9 mouse cellular contexts compared by ENCODE assay signal in genomic region chr12:84132265-84132664, GRCm38 (mm10). TPM values are rescaled to one million over a fixed set of nuclear protein-coding genes. Genes with fewer than 3 reads are reported as not detected.
DNase-seq lines count a peak whose midpoint lies in the region.
"Had no signal": no experiment of that assay in that cellular context is flagged by ENCODE, and none has a peak within 500 bp of the region (broad histone marks: within the 10 kb centered on the region; RNA-seq: fewer than 3 reads in every experiment).

No protein-coding gene starts in this region.

- no peaks in the 10 kb centered on the region for H3K9me3 ChIP-seq in forebrain, embryonic 10.5 days

- no peaks in the 10 kb centered on the region for H3K27me3 ChIP-seq in forebrain, embryonic 10.5 days (ENCODE audit: poor library complexity, severe bottlenecking)

- peak; percentile 68 for DNase-seq in embryo, embryonic 10 days (ENCODE audit: low spot score)
- no peak for DNase-seq in embryo, embryonic 9.5 days (ENCODE audit: extremely low spot score)
- peak; percentile 42 for DNase-seq in right cerebral cortex, postnatal 4 days
- DNase-seq in right cerebral cortex, postnatal 25 days, result no peak
- peak; percentile 14 for DNase-seq in hindlimb bud, embryonic 11.5 days (ENCODE audit: extremely low spot score, low read depth, low spot score)
- peak; percentile 65 for DNase-seq in testis, postnatal 10 days (ENCODE audit: low spot score)
- DNase-seq in gastrocnemius, postnatal 4 days (ENCODE audit: low spot score in 2 of 2), result no peak
- no peak for DNase-seq in forebrain, embryonic 10.5 days (ENCODE audit: extremely low spot score, low spot score)

- whole genome bisulfite sequencing in forebrain, embryonic 10.5 days, result 62% methylated on average over 3 of the region's 3 CpGs

- no peak overlapping the region for H3K4me3 ChIP-seq in forebrain, embryonic 10.5 days
- H3K4me3 ChIP-seq: myocyte had no signal

- H3K36me3 ChIP-seq in forebrain, embryonic 10.5 days (replicated peaks), result peaks cover 52% of the 10 kb centered on the region

- no peak overlapping the region for H3K27ac ChIP-seq in forebrain, embryonic 10.5 days

- no peaks in the 10 kb centered on the region for H3K4me1 ChIP-seq in forebrain, embryonic 10.5 days

RNA-seq across cellular contexts. Expression of gene Pnma1, which starts 16.0 kb away (rescaled TPM):
- under 1 TPM; 0.54 to 0.81 TPM for total RNA-seq in gastrocnemius, postnatal 4 days (2021)
- 1.3 and 1.8 TPM in 2 replicates for polyA plus RNA-seq in forebrain, embryonic 10.5 days (2016; fragmentation: Nextera tagmentation; extraction: Ambion mirVana)

RNA-seq across cellular contexts. Expression of gene Dnal1, which starts 18.1 kb away (rescaled TPM):
- total RNA-seq in gastrocnemius, postnatal 4 days (2021), result 10 to 100 TPM; 10.2 to 14.8 TPM
- 4.2 and 4.8 TPM in 2 replicates for polyA plus RNA-seq in forebrain, embryonic 10.5 days (2016; fragmentation: Nextera tagmentation; extraction: Ambion mirVana)

RNA-seq across cellular contexts. Expression of gene Acot6, which starts 31.8 kb away (rescaled TPM):
- 1 to 10 TPM; 3.2 to 4.3 TPM for total RNA-seq in gastrocnemius, postnatal 4 days (2021)
- 0.69 and 0.98 TPM in 2 replicates for polyA plus RNA-seq in forebrain, embryonic 10.5 days (2016; fragmentation: Nextera tagmentation; extraction: Ambion mirVana)

Comparison
In these comparisons a context has a peak if more than half of its experiments do, and no peak if none do; other contexts are left out.
1. DNase-seq: peak in embryo, embryonic 10 days (single experiment), right cerebral cortex, postnatal 4 days (single experiment), hindlimb bud, embryonic 11.5 days (single experiment) and testis, postnatal 10 days (single experiment); none in embryo, embryonic 9.5 days (single experiment), right cerebral cortex, postnatal 25 days (single experiment), gastrocnemius, postnatal 4 days (0 of 2) and forebrain, embryonic 10.5 days (single experiment).